Mouse (Mus musculus) bone marrow macrophage, adult 2 months (primary cell): Measurements from ENCODE around the gene Rnf223. TPM values are rescaled to one million over a fixed set of nuclear protein-coding genes. Genes with fewer than 3 reads are reported as not detected.
"Not testable (repeated sequence)": the region's sequence is repeated elsewhere in the genome, so short reads cannot be mapped to it uniquely, and the experiment has no call there.

Source experiments
- H3K27ac ChIP-seq: 2 replicates; pipeline ENCODE4 v1.5.1; 2012; ENCODE audit warnings: low read depth, low read length; ENCODE audit not compliant: insufficient read depth
- H3K4me1 ChIP-seq: 2 replicates; pipeline ENCODE4 v1.6.1; 2012; ENCODE audit warnings: low read length; ENCODE audit not compliant: control insufficient read depth, insufficient read depth
- H3K4me3 ChIP-seq: 2 replicates; pipeline ENCODE4 v1.5.1; 2012; ENCODE audit warnings: mild to moderate bottlenecking, low read length, moderate library complexity; ENCODE audit not compliant: insufficient read depth
- CTCF ChIP-seq: IDR thresholded peaks from 2 replicates; pipeline ENCODE4 v1.5.1; 2012; ENCODE audit warnings: low read depth, mild to moderate bottlenecking, low read length, moderate library complexity
- POLR2A ChIP-seq: IDR thresholded peaks from 2 replicates; pipeline ENCODE4 v1.6.1; 2012; ENCODE audit warnings: mild to moderate bottlenecking, low read depth, low read length, borderline replicate concordance
- polyA plus RNA-seq: library from polyadenylated mRNA; stranded (reverse); fragments of >200 nt; gene quantifications from 2 replicates; pipeline ENCODE4 v1.2.4, GENCODE M21; 2012; ENCODE audit not compliant: missing spikeins, insufficient read depth, insufficient read length

The Rnf223 gene
- polyA plus RNA-seq, 1 experiment: not detected

- H3K4me3 ChIP-seq: no peak overlapping the region
- H3K27ac ChIP-seq: no peak overlapping the region
- TF ChIP-seq CTCF: no peak
- H3K4me1 ChIP-seq: no peaks in the 10 kb centered on the region
Observed at GRCm38 (mm10) chr4:156126841-156127240, 3.5 kb upstream of the Rnf223 start.

- Histone ChIP-seq H3K4me3 (no peak overlapping the region), H3K4me1 (no peaks in the 10 kb centered on the region), H3K27ac (no peak overlapping the region)
- no peak for TF ChIP-seq CTCF
- TF ChIP-seq POLR2A: no peak
Observed at GRCm38 (mm10) chr4:156128746-156129145, 1.6 kb upstream of the Rnf223 start.

GRCm38 (mm10) chr4:156130940-156131339, 627 bp downstream of the Rnf223 start:
- H3K27ac ChIP-seq: no peak overlapping the region
- no peaks in the 10 kb centered on the region for H3K4me1 ChIP-seq
- H3K4me3 ChIP-seq: no peak overlapping the region
- TF ChIP-seq POLR2A: no peak
- no peak for TF ChIP-seq CTCF

- Histone ChIP-seq H3K4me3 (no peak overlapping the region), H3K27ac (no peak overlapping the region), H3K4me1 (no peaks in the 10 kb centered on the region)
- no peak for TF ChIP-seq POLR2A
- TF ChIP-seq CTCF: no peak
Observed at GRCm38 (mm10) chr4:156133334-156133733, 3.0 kb downstream of the Rnf223 start.

- Histone ChIP-seq H3K4me3 (no peak overlapping the region), H3K27ac (no peak overlapping the region), H3K4me1 (no peaks in the 10 kb centered on the region)
- TF ChIP-seq CTCF (no peak), POLR2A (no peak)
Observed at GRCm38 (mm10) chr4:156133943-156134605, 3.8 kb downstream of the Rnf223 start.

- Histone ChIP-seq H3K27ac (no peak overlapping the region), H3K4me1 (no peaks in the 10 kb centered on the region), H3K4me3 (no peak overlapping the region)
- no peak for TF ChIP-seq POLR2A
- no peak for TF ChIP-seq CTCF
Observed at GRCm38 (mm10) chr4:156135112-156135511, 4.8 kb downstream of the Rnf223 start.

- TF ChIP-seq CTCF: no peak
- TF ChIP-seq POLR2A: no peak
- Histone ChIP-seq H3K4me1 (no peaks in the 10 kb centered on the region), H3K4me3 (no peak overlapping the region), H3K27ac (no peak overlapping the region)
Observed at GRCm38 (mm10) chr4:156135801-156136200, 5.5 kb downstream of the Rnf223 start.

- H3K4me1 ChIP-seq: no peaks in the 10 kb centered on the region
- no peak overlapping the region for H3K27ac ChIP-seq
- TF ChIP-seq CTCF (no peak), POLR2A (no peak)
- no peak overlapping the region for H3K4me3 ChIP-seq
Observed at GRCm38 (mm10) chr4:156136285-156137100, 6.2 kb downstream of the Rnf223 start.

GRCm38 (mm10) chr4:156150887-156151286, 20.6 kb downstream of the Rnf223 start:
- not testable (repeated sequence) for H3K4me3 ChIP-seq, H3K27ac ChIP-seq, H3K4me1 ChIP-seq

GRCm38 (mm10) chr4:156154771-156155170, 24.5 kb downstream of the Rnf223 start:
- H3K4me1 ChIP-seq: no peaks in the 10 kb centered on the region
- H3K27ac ChIP-seq: no peak overlapping the region
- TF ChIP-seq CTCF (no peak), POLR2A (no peak)
- no peak overlapping the region for H3K4me3 ChIP-seq
